Mouse (Mus musculus): ENCODE measurements around the gene Dct. TPM values are rescaled to one million over a fixed set of nuclear protein-coding genes. Genes with fewer than 3 reads are reported as not detected.

Dct gene
- polyA plus RNA-seq, 1 experiment from 2014 or later: 2.3 TPM

DNA sequence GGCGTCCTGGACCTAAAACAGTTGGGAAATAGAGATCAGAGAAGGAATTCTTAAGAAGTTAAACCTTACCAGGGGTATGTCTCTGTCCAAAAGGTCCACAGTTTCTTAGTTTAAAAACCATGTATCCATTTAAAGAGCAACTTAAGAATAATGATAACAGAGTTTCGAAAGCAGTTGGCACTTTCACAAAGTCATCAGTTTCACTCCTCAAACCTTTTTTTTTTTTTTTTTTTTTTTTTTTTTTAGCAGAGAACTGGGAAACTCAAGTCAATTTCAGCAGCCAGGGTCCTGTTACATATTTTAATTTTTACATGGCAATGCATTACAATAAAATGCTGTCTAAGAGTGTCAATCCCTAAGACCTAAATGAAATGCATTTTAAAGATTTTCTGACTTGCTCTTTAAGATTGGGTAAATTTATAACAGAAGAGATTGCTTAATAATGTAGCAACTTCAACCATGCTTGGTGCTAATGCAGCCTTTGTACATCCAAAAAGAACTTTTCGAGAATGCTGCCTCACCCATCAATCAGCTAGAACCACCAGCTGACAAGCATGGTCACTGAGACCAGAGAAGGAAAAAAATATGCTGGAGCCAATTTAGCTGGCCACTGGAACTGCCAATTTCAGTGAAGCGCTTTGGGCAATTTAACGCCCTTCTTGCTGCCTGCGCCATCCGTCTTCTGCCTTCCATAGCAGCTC lies 11.3 kb downstream of the Dct start:
- 69% methylated on average over 7 of the region's 7 CpGs for WGBS

GRCm38 (mm10) chr14:118039074-118039473 lies 13.0 kb downstream of the Dct start:
- H3K27me3 ChIP-seq (replicated peaks): peaks cover 36% of the 10 kb centered on the region
- no peaks in the 10 kb centered on the region for H3K36me3 ChIP-seq
- H3K4me2 ChIP-seq: no peak overlapping the region
- no peak overlapping the region for H3K27ac ChIP-seq (replicated peaks)
- no peak overlapping the region for H3K4me3 ChIP-seq
- no peak overlapping the region for H3K9ac ChIP-seq
- WGBS: 57% methylated on average over 3 of the region's 3 CpGs
- no peaks in the 10 kb centered on the region for H3K9me3 ChIP-seq
- H3K4me1 ChIP-seq: no peaks in the 10 kb centered on the region
- ATAC-seq (ENCODE audit: extremely low read depth, insufficient number of reproducible peaks, low FRiP score, low TSS enrichment): no peak

More for the DNA sequence above, 11.3 kb downstream of the Dct start:
- no peaks in the 10 kb centered on the region for H3K9me3 ChIP-seq
- no peak overlapping the region for H3K27ac ChIP-seq (replicated peaks)
- H3K4me2 ChIP-seq: no peak overlapping the region
- no peak overlapping the region for H3K4me3 ChIP-seq
- H3K4me1 ChIP-seq: no peaks in the 10 kb centered on the region
- no peak for ATAC-seq (ENCODE audit: extremely low read depth, insufficient number of reproducible peaks, low FRiP score, low TSS enrichment)
- peaks cover 49% of the 10 kb centered on the region for H3K27me3 ChIP-seq (replicated peaks)
- no peaks in the 10 kb centered on the region for H3K36me3 ChIP-seq
- no peak overlapping the region for H3K9ac ChIP-seq

DNA sequence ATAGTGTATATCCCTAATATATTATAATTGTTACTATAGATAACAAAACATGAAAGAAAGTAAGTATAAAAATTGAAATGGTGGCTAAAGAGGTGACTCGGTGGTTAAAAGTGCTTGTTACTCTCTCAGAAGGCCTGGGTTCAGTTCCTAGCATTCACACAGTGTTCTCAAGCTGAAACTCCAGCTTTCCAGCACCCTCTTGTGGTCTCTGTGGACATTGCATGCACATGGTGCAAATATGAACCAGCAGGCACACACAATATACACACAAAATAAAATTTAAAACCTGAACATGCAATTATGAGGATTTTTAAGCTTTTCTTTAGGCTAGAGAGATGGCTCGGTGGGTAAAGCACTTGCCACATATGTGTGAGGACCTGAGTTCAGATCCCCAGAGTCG lies 24.5 kb downstream of the Dct start:
- 78% methylated on average over 3 of the region's 3 CpGs for WGBS
- no peaks in the 10 kb centered on the region for H3K27me3 ChIP-seq (replicated peaks)
- H3K4me3 ChIP-seq: no peak overlapping the region
- H3K27ac ChIP-seq (replicated peaks): no peak overlapping the region
- H3K36me3 ChIP-seq: no peaks in the 10 kb centered on the region
- no peaks in the 10 kb centered on the region for H3K4me1 ChIP-seq
- no peak overlapping the region for H3K9ac ChIP-seq
- H3K4me2 ChIP-seq: no peak overlapping the region
- no peak for ATAC-seq (ENCODE audit: extremely low read depth, insufficient number of reproducible peaks, low FRiP score, low TSS enrichment)
- peaks cover 40% of the 10 kb centered on the region for H3K9me3 ChIP-seq

DNA sequence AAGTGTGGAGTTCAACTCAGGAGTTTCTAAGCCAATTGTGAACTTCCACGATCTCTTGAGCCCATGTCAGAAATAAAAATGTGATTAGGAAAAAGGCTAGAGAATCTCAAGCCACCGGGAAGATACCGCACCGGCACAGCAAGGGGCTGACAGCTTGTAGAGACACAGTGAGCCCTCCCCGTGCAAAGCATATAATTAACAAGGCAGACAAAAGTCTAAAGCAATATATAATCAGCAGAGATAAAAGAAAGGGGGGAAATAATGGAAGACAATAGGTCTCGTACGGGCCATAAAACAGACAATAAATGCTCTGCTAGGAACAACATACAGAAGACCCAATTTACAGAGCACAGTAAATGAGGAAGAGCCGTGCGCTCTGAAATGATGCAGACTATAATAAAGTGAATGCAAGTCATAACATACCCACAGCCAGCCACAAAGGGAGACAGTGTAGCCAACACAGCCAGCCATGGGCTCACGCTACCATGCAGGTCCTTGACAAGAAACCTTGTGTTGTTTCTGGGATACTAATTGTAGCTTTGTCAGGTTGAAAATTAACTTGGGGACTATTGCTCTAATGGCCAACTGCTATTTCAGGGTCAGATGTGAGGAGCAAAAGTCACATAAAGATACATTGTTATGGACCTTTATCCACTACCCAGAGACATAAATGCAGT lies 30.0 kb downstream of the Dct start:
- 74% methylated on average over 10 of the region's 10 CpGs for WGBS
- H3K4me3 ChIP-seq: no peak overlapping the region
- no peaks in the 10 kb centered on the region for H3K9me3 ChIP-seq
- no peaks in the 10 kb centered on the region for H3K36me3 ChIP-seq
- no peaks in the 10 kb centered on the region for H3K4me1 ChIP-seq
- ATAC-seq (ENCODE audit: extremely low read depth, insufficient number of reproducible peaks, low FRiP score, low TSS enrichment): no peak
- H3K9ac ChIP-seq: no peak overlapping the region
- H3K27ac ChIP-seq (replicated peaks): no peak overlapping the region
- H3K27me3 ChIP-seq (replicated peaks): peaks cover 41% of the 10 kb centered on the region
- no peak overlapping the region for H3K4me2 ChIP-seq

DNA sequence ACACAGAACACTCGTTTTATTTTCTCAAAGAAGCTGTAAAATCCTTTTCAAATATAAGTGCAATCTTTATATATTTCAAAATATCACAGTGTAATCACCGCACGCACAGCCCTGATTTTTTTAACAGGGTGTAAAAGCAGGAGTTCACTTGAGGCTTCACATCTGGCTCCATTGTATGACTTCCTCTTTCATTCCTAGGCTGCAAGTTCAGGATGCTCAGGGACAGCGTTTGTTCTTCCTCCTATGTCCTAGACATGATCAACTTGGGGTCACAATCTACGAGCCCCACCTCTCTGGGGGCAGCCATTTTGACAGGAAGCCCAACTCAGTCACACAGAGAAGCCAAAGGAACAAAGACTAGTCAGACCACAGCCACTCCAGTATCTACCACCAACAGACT lies 32.7 kb downstream of the Dct start:
- H3K36me3 ChIP-seq: no peaks in the 10 kb centered on the region
- H3K9ac ChIP-seq: no peak overlapping the region
- ATAC-seq (ENCODE audit: extremely low read depth, insufficient number of reproducible peaks, low FRiP score, low TSS enrichment): no peak
- no peak overlapping the region for H3K4me3 ChIP-seq
- H3K4me2 ChIP-seq: no peak overlapping the region
- H3K27ac ChIP-seq (replicated peaks): no peak overlapping the region
- H3K4me1 ChIP-seq: no peaks in the 10 kb centered on the region
- WGBS: 71% methylated on average over 5 of the region's 5 CpGs
- H3K27me3 ChIP-seq (replicated peaks): peaks cover 59% of the 10 kb centered on the region
- H3K9me3 ChIP-seq: no peaks in the 10 kb centered on the region

- H3K27ac ChIP-seq (replicated peaks): no peak overlapping the region
- no peak overlapping the region for H3K4me2 ChIP-seq
- no peak for ATAC-seq (ENCODE audit: extremely low read depth, insufficient number of reproducible peaks, low FRiP score, low TSS enrichment)
- no peak overlapping the region for H3K9ac ChIP-seq
- H3K9me3 ChIP-seq: no peaks in the 10 kb centered on the region
- no peaks in the 10 kb centered on the region for H3K4me1 ChIP-seq
- no peak overlapping the region for H3K4me3 ChIP-seq
- 80% methylated on average over 8 of the region's 8 CpGs for WGBS
- H3K27me3 ChIP-seq (replicated peaks): peaks cover 75% of the 10 kb centered on the region
- no peaks in the 10 kb centered on the region for H3K36me3 ChIP-seq
Measured at GRCm38 (mm10) chr14:118013237-118013636, 38.8 kb downstream of the Dct start.

GRCm38 (mm10) chr14:118009541-118009940 lies 42.5 kb downstream of the Dct start:
- H3K27ac ChIP-seq (replicated peaks): no peak overlapping the region
- H3K27me3 ChIP-seq (replicated peaks): peaks cover 79% of the 10 kb centered on the region
- no peak overlapping the region for H3K9ac ChIP-seq
- H3K4me3 ChIP-seq: no peak overlapping the region
- no peak for ATAC-seq (ENCODE audit: extremely low read depth, insufficient number of reproducible peaks, low FRiP score, low TSS enrichment)
- WGBS: 70% methylated on average over 9 of the region's 9 CpGs
- no peak overlapping the region for H3K4me2 ChIP-seq
- no peaks in the 10 kb centered on the region for H3K36me3 ChIP-seq
- H3K4me1 ChIP-seq: no peaks in the 10 kb centered on the region
- no peaks in the 10 kb centered on the region for H3K9me3 ChIP-seq

DNA sequence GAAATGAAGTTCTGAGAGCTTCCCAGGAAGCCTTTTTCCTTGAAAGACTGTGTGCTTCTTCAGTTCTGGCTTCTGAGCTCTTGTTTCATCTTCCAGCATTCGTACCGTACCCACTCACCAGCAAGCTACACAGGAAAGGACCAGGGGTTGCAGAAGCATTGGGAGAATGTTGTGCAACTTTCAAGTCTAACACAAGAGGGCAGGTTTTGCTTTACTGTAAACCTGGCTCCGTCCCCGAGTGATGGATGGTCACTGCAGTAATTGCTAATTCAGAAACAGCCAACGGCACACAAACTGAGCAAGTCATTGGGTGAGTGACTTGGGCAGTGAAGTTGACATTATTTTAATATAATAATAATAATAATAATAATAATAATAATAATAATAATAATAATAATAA lies 46.3 kb downstream of the Dct start:
- Histone ChIP-seq H3K4me3 (no peak overlapping the region), H3K27ac (replicated peaks) (no peak overlapping the region), H3K27me3 (replicated peaks) (peaks cover 75% of the 10 kb centered on the region), H3K36me3 (no peaks in the 10 kb centered on the region), H3K9me3 (no peaks in the 10 kb centered on the region), H3K4me2 (no peak overlapping the region), H3K9ac (no peak overlapping the region), H3K4me1 (peaks cover 19% of the 10 kb centered on the region)
- 18% methylated on average over 5 of the region's 5 CpGs for WGBS
- ATAC-seq (ENCODE audit: extremely low read depth, insufficient number of reproducible peaks, low FRiP score, low TSS enrichment): no peak

GRCm38 (mm10) chr14:118004434-118004833 lies 47.6 kb downstream of the Dct start:
- Histone ChIP-seq H3K9ac (no peak overlapping the region), H3K36me3 (no peaks in the 10 kb centered on the region), H3K4me1 (peaks cover 26% of the 10 kb centered on the region), H3K9me3 (no peaks in the 10 kb centered on the region), H3K4me3 (no peak overlapping the region), H3K27me3 (replicated peaks) (peaks cover 67% of the 10 kb centered on the region), H3K4me2 (no peak overlapping the region), H3K27ac (replicated peaks) (no peak overlapping the region)
- WGBS: 87% methylated on average over 10 of the region's 10 CpGs
- no peak for ATAC-seq (ENCODE audit: extremely low read depth, insufficient number of reproducible peaks, low FRiP score, low TSS enrichment)

DNA sequence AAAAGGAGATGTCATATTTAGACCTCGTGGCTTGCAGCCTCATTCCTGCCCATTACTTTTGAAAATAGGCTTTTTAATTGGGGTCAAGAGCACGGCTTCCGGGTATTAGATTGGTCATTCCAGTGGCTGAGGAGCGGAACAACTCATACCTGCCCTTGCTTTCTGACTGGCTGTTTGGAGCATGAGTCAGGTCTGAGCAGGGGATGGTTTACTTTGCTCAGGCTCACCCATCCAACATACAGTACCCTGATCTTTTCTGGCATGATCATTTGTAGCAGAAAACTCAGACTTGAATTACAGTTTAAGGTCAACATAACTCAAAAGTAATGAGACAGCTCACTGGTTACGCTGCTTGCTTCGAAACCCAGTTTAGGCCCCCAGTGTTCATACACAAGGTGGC lies 58.2 kb downstream of the Dct start:
- Histone ChIP-seq H3K4me1 (no peaks in the 10 kb centered on the region), H3K9ac (no peak overlapping the region), H3K9me3 (peaks cover 11% of the 10 kb centered on the region), H3K4me2 (no peak overlapping the region), H3K4me3 (no peak overlapping the region), H3K27ac (replicated peaks) (no peak overlapping the region), H3K36me3 (no peaks in the 10 kb centered on the region), H3K27me3 (replicated peaks) (peaks cover 84% of the 10 kb centered on the region)
- ATAC-seq (ENCODE audit: extremely low read depth, insufficient number of reproducible peaks, low FRiP score, low TSS enrichment): no peak
- WGBS: 80% methylated on average over 6 of the region's 6 CpGs

GRCm38 (mm10) chr14:117992600-117993256 lies 59.3 kb downstream of the Dct start:
- WGBS: 54% methylated on average over 8 of the region's 8 CpGs
- H3K4me1 ChIP-seq: no peaks in the 10 kb centered on the region
- H3K27ac ChIP-seq (replicated peaks): no peak overlapping the region
- no peak overlapping the region for H3K4me3 ChIP-seq
- H3K27me3 ChIP-seq (replicated peaks): peaks cover 84% of the 10 kb centered on the region
- no peak overlapping the region for H3K9ac ChIP-seq
- peaks cover 11% of the 10 kb centered on the region for H3K9me3 ChIP-seq
- no peak overlapping the region for H3K4me2 ChIP-seq
- no peaks in the 10 kb centered on the region for H3K36me3 ChIP-seq
- ATAC-seq (ENCODE audit: extremely low read depth, insufficient number of reproducible peaks, low FRiP score, low TSS enrichment): no peak

Measured in heart, embryonic 13.5 days (tissue).